Mouse (Mus musculus): Measurements from ENCODE around the gene Stum.

The Stum gene

GRCm38 (mm10) chr1:180383884-180384283, 99.4 kb downstream of the Stum start:
- no peak for DNase-seq
